Mouse (Mus musculus) stomach, postnatal 0 days (tissue): Measurements from ENCODE around the gene Gm8720.
"Not testable (repeated sequence)": the region's sequence is repeated elsewhere in the genome, so short reads cannot be mapped to it uniquely, and the experiment has no call there.

Source experiments
- CTCF ChIP-seq: IDR thresholded peaks from 2 replicates; pipeline ENCODE4 v1.5.1; 2016; ENCODE audit warnings: antibody characterized with exemption, low read depth, mild to moderate bottlenecking, moderate library complexity
- EP300 ChIP-seq: optimal IDR thresholded peaks from 2 replicates; pipeline ENCODE3; 2016; ENCODE audit warnings: antibody characterized with exemption

DNA sequence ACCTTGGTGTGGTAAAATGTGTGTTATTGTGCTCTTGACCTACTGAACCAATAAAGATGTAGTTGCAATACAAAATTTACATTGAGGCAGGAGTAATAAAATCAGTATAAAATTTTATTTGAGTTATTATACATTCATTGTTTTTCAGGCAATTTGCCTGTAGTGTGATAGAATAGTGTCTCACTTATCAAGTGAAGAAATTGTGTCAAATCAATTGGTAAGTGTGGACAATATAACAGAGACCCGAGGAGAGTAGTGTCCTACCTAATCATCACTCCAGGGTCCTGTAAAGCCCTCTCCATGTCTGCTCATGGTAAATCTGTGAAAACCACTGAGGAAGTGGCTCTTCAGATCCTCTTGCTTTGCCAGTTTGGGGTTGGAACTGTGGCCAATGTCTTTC, 12.0 kb downstream of the Gm8720 start, which contains the start of gene Vmn1r163:
- TF ChIP-seq EP300, CTCF: not testable (repeated sequence)
